Mouse (Mus musculus): ENCODE data around the gene Tekt3.

GRCm38 (mm10) chr11:63129840-63130239, 68.4 kb downstream of the Tekt3 start:
- no peak for TF ChIP-seq TCF12 (IDR thresholded peaks at IDR 0.05; ENCODE audit: insufficient read depth, poor library complexity, severe bottlenecking)
- no peak for TF ChIP-seq POLR2AphosphoS2 (IDR thresholded peaks at IDR 0.05; ENCODE audit: insufficient read length, low read depth)
- no peak for TF ChIP-seq POLR2A (IDR thresholded peaks at IDR 0.05; ENCODE audit: insufficient read length, low read depth)
- TF ChIP-seq MYOD1 (IDR thresholded peaks at IDR 0.05; ENCODE audit: control insufficient read depth in 1 of 3, insufficient read length in 2 of 3, low read depth in 2 of 3) = no peak
- TF ChIP-seq TCF3 (IDR thresholded peaks at IDR 0.05; ENCODE audit: insufficient read length, low read depth) = no peak
- TF ChIP-seq USF1 (IDR thresholded peaks at IDR 0.05; ENCODE audit: low read depth) = no peak
- no peak for TF ChIP-seq MAX (IDR thresholded peaks at IDR 0.05; ENCODE audit: low read depth)
- no peak for TF ChIP-seq E2F4 (IDR thresholded peaks at IDR 0.05; ENCODE audit: insufficient read depth)
- no peak for TF ChIP-seq SRF (IDR thresholded peaks at IDR 0.05; ENCODE audit: control insufficient read depth, insufficient read length, low read depth)
